Mouse (Mus musculus): Measurements from ENCODE around the gene Hist2h2ab. TPM values are rescaled to one million over a fixed set of nuclear protein-coding genes. Genes with fewer than 3 reads are reported as not detected.
A peak's percentile ranks its signal among the peaks of the same experiment; 100 is the strongest.
"Not testable (repeated sequence)": the region's sequence is repeated elsewhere in the genome, so short reads cannot be mapped to it uniquely, and the experiment has no call there.

Hist2h2ab gene
- total RNA-seq (2021), result 10 to 100 TPM; 10.3 to 10.7 TPM
- long read RNA-seq, experiment 1, result 0 reads
- long read RNA-seq, experiment 2, result 0 reads

GRCm38 (mm10) chr3:96219661-96220130 is at the start of gene Hist2h2ab, which contains the start of gene Bola1:
Gene Hist2h2ab, plus strand, starts transcription at chr3:96219865.
Gene Bola1, minus strand, starts transcription at chr3:96219709.
- peak; percentile 65 for DNase-seq

GRCm38 (mm10) chr3:96170276-96170675 is 49.4 kb upstream of the Hist2h2ab start:
- no peak for DNase-seq

GRCm38 (mm10) chr3:96170976-96171545 is 48.6 kb upstream of the Hist2h2ab start:
- no peak for DNase-seq

GRCm38 (mm10) chr3:96171583-96172196 is 48.0 kb upstream of the Hist2h2ab start:
- no peak for DNase-seq

- peak; percentile 77 for DNase-seq
Measured at GRCm38 (mm10) chr3:96172197-96173178, 47.2 kb upstream of the Hist2h2ab start, which contains the start of gene Sf3b4. Gene Sf3b4, plus strand, starts transcription at chr3:96172332.

GRCm38 (mm10) chr3:96173185-96173584 is 46.5 kb upstream of the Hist2h2ab start:
- DNase-seq, result no peak

GRCm38 (mm10) chr3:96174042-96174441 is 45.6 kb upstream of the Hist2h2ab start:
- DNase-seq, result not testable (repeated sequence)

- DNase-seq, result no peak
Measured at GRCm38 (mm10) chr3:96175251-96175650, 44.4 kb upstream of the Hist2h2ab start.

- DNase-seq, result no peak
Measured at GRCm38 (mm10) chr3:96178427-96178826, 41.2 kb upstream of the Hist2h2ab start.

- DNase-seq, result no peak
Measured at GRCm38 (mm10) chr3:96178902-96179301, 40.8 kb upstream of the Hist2h2ab start.

GRCm38 (mm10) chr3:96179531-96179930 is 40.1 kb upstream of the Hist2h2ab start:
- no peak for DNase-seq

GRCm38 (mm10) chr3:96180727-96181477 is 38.8 kb upstream of the Hist2h2ab start, which contains the start of gene Sv2a:
Gene Sv2a, plus strand, starts transcription at chr3:96181151.
- DNase-seq, result peak; percentile 48

GRCm38 (mm10) chr3:96181510-96182381 is 37.9 kb upstream of the Hist2h2ab start:
- no peak for DNase-seq

GRCm38 (mm10) chr3:96182382-96182776 is 37.3 kb upstream of the Hist2h2ab start:
- DNase-seq, result no peak

- no peak for DNase-seq
Measured at GRCm38 (mm10) chr3:96192977-96193376, 26.7 kb upstream of the Hist2h2ab start.

- DNase-seq, result no peak
Measured at GRCm38 (mm10) chr3:96194966-96195365, 24.7 kb upstream of the Hist2h2ab start.

GRCm38 (mm10) chr3:96195616-96196313 is 23.9 kb upstream of the Hist2h2ab start:
- DNase-seq, result no peak

GRCm38 (mm10) chr3:96196437-96197128 is 23.1 kb upstream of the Hist2h2ab start:
- DNase-seq, result no peak

- DNase-seq, result peak; percentile 79
Measured at GRCm38 (mm10) chr3:96197129-96197749, 22.4 kb upstream of the Hist2h2ab start.
